Mouse (Mus musculus) liver (tissue): ENCODE results near the gene Hus1b.

ENCODE experiments used
- DNase-seq: peaks from one replicate; pipeline ENCODE4 v3.0.0-alpha.2; 2020; ENCODE audit warnings: mixed read lengths

Gene Hus1b

DNA sequence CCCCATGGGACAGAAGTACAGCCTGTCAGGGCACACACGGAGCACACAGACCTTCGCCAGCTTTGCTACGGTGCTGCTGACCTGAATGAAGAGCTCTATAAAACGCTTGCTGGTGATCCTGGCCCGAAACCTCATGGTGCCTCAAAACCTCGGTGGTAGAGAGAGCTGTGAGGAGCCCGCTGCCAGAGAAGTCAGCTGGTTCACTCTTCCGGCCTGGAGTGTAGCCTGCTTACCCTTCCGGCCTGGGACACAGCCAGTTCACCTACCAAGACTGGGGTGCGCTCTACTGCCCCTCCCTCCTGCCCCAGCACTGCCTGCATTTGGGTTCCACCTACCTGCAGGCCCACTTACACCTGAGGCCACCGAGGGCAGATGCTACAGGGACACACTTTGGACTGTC, at the start of gene Hus1b:
Gene Hus1b, minus strand, starts transcription at position 220 of the 400 bp plus-strand sequence.
- no peak for DNase-seq

DNA sequence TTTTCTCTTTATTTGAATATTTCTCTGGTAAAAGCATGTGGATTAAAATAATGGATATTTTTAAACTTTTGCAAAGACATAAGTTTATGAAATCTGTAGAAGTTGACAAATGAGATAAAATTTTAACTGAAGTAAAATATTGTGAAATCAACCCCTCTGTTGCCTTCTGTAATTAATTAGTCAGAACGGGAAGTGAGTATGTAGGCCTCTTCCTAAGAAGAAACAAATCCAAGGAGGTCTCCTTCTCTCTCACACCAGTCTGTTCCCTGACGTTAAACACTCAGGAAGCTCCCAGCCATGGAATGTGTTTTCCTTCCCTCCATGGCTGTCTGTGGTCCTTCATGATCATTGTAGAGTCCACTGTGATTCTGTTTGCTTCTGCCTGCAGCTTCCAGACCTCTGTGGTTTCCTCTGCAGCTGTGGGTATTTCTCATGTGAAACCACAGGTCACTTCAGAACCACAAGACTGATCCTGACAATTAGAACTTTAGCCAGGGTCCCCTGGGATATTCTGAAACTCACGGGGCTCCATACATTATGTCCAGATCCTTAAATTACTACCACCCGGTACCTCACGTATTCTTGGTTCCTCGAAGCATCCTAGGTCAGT, 46.8 kb upstream of the Hus1b start:
- no peak for DNase-seq

DNA sequence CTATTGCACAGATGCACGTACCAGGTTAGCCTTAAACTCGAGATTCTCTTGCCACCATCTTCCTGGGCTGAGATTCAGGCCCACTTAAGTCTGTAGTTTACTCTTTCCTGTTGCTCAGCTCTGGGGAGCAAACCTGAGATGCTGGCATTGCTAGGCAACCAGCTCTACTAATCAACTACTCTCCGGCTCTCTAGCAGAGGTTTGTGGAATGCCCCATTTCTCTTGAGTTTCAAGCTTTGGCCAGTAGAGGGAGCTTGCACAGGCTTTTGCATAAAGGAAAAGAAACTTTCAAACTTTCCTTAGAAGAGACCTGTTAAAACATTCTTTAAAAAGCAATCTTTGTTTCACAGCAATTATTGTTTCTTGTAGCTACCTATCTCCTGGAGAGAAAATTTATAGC, 46.3 kb upstream of the Hus1b start:
- DNase-seq = peak; percentile 36

DNA sequence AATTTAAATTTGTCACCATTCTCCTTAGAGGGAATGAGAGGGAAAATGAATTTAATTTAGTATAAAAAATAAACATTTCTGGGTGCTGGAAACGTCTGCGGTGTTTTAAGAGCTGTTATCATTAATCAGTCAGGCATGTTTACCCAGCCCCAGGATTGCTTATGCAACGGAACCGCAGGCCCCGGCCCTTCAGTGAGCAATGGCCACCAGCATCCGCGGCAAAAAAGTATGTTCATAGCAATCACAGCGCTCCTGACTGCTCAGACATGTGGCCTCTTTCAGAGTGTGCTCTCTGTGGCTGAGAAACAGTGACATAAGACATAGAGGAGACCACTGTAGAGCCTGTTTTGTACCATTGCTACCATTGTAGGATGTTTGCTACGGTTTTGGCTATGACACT, 42.7 kb upstream of the Hus1b start:
- no peak for DNase-seq

DNA sequence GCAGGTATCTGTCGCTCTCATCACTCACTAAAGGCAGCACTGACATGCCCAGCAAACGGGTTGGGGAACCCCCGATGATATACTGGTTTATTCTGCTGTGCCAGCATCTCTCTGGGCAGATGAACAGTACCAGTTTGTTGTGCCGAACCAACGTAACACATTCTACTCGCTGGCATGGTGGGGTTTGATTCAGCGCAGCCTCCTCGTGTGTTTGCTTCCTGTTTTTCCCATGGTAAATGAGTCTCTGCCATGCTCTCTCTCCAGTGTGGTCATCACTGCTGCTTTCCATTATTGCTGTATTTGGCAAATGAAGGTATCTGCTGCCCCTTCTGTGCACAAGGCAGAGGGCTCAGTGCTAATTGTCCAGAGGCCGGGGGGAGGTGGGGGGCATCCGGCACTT, 42.2 kb upstream of the Hus1b start:
- DNase-seq = no peak

DNA sequence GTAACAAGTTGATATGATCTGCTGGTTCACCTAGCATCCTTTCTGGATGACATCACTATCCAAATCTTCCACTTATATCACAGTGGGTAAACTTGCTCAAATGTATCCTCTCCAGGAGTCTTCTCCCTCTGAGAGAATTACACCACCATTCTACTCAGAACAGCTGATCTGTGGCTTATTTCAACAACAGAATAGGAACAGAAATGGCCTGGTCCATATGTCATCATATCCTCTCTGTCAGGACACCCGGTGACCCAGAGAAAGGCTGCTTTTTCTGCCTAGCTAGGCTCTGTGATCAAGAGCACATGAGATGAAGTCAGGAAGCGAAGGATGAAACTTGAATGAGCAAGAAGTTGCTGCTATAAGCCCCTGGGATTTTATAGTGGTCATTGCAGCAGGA, 40.1 kb upstream of the Hus1b start:
- DNase-seq = no peak

DNA sequence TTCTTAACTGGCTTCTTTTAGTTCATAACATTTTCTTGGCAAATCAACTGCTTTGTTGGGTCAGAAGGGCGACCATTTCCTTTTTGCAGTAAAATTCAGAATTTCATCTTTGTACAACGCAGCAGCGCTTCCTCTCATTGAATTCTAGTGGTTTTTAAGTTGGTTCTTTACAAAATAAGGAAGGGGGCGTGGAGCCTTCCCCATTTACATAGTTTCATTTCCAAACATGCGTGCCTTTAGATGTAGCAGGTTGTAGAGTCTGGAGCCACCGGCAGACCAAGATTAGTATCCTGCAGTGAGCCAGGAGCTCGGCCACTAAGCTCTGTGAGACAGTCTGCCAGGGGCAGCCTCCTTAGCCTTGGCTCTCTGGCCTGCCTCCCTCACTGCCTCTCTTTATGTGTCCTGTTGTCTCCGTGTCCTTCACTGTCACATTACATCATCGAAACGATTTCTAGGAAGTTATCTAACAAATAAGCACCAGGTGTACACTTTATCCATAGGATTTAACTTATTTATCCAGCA, 39.4 kb upstream of the Hus1b start:
- DNase-seq = no peak

DNA sequence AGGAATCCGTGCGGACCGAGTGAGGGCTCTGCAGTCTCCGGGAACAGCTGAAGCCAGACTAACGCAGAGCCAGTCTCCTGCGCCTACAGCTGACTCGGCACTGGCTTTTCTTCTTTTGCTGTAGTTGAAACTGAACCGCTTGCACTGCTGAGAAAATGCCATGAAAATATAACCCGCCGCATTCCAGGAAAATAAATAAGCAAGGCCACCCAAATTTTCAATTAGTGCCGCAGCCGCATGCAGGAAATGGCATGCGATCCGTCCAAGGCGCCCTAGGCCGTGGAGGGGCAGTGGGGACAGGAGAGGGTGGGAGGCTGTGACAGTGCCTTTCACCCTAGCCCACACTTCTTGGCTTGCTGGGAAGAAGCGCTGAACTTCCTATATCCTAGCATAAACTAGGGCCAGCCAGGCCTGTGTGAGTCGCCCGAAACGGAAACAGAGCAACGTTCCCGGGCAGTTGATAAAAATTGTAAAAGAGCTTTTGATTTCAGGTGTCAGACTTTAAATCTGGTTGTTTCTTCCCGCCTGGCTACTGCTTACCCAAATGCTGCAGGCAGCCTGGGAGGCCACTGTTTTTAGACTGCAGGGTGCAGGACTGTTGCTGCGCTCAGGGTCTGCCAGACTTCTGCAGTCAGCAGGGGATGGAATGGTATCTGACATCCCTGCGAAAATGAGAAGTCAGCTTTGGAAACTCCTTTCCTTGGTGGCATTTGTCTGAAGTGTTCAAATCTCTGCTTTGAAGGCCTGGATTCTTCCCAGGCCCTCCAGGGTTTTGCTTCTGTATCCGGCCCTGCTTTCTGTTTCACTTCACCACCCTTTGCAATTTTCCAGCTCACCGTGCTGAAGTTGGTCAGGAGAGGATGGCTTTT, 38.3 kb upstream of the Hus1b start:
- peak; percentile 37 for DNase-seq

DNA sequence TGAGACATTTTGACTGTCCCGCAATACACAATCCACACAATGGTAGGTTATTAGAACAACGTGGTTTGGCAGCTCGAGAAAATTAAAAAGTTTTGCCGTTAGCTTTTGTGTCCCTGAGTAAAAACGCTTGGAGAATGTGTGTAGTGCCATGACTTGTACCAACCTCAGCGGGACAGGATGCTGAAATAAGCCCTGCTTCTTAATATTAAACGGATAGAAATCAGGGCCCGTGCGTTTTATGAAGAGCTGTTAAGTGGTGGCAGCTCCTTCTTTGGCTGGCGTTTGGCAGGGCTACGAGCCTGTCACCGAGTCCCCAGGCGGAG, 37.7 kb upstream of the Hus1b start:
- no peak for DNase-seq

DNA sequence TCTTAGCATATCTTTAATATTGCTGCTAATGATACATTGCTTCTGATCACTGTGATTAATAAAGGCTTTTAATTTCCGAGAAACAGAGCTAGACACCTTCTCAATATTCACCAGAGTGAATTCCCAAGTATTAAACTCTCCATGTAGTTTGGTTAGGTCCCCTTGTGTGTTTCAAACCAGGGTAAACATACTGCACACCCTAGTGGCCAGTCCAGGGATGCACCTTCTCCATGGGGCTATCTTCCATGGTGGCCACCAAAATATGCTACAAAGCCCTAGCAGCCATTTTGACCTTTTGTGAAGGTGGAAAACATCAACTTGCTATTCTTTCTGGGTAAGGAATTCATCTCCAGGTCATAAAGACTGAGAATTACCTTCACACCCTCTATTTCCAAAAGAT, 34.1 kb upstream of the Hus1b start:
- peak; percentile 58 for DNase-seq

DNA sequence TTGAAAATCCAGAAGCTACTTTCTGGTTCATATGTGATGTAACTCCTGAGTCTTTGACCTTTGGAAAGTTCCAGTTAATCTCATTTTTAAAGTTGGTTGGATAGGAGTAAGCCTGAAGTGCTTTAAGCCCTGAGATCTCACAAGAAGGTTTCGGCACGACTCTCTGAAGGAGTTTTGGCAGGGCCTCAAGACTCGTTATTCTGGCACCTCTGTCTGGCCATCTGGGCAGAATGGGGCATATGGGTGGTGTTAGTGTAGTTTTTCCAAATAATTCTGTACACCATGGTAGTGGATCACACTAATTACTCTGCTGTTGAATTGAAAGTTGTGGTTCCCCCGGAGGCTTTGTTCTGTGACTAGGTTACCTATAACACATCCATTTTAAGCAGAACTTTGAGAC, 30.7 kb upstream of the Hus1b start:
- no peak for DNase-seq

DNA sequence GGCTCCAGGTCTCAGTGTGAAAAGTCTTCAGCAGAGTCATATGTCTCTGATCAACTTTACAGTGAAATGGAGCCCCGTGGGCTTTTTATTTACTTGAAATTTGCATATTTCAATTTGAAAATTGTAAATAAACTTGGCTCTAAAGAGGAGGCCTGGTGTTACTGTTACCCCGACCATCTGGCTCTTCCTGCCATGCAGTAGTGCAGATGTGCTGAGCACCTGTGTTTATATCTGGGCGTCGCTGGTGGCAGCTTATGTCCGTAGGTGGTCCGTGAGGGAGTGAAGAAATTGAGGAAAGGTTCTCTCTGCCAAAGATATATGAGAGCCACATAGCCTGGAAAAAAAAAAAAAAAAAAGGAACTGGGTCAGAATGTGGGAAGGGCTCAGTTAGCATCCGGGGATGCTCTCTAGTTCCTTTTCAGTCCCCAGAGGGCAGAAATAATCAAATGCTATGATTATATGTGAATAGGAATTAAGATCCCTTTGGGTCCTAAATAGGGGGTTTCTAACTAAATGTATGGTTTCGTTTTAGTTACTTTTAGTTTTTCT, 29.1 kb upstream of the Hus1b start:
- no peak for DNase-seq

DNA sequence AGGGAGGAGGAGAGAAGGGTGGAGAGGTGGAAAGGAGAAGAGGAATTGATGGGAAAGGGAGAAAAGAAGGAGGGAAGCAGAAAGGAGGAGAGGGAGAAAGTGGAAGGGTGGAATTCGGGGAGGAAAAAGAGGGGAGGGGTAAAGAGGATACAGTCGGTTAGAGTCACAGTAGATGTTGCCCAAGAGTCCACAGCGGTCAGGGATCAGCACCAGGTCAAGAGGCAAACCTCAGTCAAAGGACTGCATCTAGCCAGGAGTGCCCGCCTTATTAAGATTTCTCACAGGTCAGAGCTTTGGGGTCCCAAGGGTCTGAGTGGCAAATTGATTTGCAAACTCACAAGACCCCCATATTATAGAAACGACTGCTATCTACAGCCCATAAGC, 26.7 kb upstream of the Hus1b start:
- DNase-seq = no peak

DNA sequence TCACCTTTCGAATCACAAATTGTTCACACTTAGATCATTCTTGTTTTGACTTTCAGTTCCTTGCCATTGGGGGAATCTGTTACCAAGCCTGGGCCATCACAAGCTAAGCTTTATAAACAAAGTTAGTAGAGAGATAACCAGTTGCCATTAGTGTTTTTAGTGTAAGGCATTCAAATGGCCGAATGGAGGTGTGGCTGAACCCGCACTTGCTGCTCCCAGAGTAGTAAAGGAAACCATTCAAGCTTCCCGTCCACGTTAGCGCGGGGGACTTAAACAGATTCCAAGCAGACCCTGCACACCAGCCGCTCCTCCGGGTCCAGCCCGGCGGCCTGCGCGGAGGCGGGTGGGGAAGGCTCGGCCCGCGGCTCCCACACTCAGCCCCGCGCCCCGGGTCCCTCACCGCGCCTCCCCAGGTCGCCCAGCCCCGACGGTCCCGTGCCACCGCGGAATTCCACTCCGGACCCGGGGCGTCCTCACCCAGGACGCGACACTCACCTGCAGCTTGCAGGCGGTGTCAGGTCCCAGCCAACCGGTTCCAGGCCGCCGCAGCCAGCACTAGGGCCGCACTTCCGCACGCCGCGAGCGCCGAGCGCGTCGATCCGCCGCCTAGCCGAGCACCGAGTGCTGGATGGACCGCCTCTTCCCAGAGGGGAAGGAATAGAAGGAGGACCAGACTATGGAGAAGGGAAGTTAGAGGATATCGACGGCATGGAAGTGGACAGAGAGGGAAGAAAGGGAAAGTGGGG, 26.1 kb upstream of the Hus1b start, which contains the start of the genes Exoc2 and Gm5447:
Gene Exoc2, minus strand, starts transcription at position 593 of the 746 bp plus-strand sequence.
Gene Gm5447, plus strand, starts transcription at position 704 of the 746 bp plus-strand sequence.
- peak; percentile 85 for DNase-seq

DNA sequence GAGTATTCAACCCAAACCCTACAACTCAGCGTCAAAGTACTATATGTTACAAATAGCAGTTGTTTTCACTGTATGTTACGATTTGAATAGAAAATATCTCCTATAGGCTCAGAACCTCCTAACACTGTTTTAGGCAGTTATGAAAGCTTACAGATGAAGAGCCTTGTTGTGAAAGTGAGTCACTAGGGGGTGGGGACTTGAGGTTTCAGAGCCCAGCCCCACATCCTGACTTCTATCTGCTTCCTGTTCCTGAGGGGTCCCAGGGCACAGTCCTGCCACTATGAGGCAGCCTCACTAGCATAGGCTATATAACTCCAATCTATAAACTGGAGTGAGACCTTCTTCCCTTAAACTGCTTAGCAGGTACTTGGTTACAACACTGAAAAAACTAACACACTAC, 24.5 kb upstream of the Hus1b start:
- peak; percentile 33 for DNase-seq

DNA sequence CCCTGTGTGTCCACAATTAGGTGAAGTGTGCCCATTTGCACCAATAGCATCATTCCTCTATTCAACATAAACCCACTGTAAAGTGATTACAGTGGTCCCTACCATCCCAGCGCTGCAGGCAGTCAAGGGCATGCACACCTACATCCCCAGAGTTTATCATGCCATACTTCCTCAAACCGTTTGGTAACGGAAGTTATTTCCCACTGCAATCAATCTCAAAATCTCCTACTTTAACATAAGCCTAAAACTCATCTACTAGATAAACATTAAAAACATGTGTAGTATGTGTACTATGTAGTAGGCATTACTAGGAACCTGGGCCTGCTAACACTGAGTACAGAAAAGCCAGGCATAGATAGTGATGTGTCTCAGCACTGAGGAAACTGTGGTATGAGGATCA, 23.5 kb upstream of the Hus1b start:
- no peak for DNase-seq

DNA sequence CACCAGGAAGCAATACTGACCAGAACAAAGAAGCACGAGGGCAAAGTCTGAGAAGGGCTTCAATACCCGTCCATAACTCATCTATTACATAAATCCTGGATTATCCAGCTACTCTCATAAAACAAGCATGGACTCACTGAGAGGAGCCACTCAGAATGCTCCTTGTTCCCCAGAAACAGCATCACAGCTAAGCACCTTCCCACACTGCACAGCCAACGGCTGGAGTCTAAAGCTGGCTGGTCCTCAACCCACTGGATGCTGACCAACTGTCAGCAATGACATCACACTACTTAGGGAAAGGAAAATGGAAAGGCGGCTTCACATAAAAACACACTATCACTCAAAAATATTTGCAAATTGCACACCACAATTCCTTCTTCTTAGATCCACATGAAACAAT, 20.8 kb upstream of the Hus1b start:
- DNase-seq = no peak

DNA sequence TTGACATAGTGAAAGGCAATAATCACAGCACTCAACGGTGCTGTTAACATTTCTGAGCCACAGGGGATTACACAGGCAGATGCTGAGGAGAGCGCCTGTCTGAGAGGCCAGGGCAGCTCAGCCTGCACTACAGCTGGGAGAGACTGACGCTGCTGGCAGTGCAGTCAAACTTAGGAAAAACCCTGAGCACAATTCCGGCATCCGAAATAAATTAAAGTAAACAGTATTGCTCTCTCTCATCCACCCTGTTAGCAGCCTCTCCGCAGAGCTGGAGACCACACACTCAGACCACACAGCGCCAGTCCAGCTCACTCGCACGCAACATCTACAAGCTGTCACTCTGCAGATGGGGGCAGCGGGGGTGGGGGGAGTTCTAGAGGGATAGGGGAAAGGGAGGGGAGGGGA, 18.9 kb upstream of the Hus1b start:
- no peak for DNase-seq

DNA sequence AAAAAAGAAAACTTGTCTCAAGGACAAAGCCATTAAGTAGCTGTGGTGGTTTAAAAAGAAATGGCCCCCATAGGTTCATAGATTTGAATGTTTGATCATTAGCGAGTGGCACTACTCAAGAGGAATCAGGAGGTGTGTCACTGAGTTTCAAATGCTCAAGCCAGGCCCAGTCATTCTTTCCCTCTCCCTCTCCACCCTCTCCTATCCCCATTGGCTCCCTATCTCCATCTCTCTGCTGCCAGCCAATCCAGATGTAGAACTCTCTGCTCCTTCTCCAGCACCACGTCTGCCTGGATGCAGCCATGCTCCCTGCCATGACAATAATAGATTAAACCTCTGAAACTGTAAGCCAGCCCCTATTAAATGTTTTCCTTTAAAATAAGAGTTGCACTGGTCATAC, 14.4 kb upstream of the Hus1b start:
- DNase-seq = peak; percentile 49

DNA sequence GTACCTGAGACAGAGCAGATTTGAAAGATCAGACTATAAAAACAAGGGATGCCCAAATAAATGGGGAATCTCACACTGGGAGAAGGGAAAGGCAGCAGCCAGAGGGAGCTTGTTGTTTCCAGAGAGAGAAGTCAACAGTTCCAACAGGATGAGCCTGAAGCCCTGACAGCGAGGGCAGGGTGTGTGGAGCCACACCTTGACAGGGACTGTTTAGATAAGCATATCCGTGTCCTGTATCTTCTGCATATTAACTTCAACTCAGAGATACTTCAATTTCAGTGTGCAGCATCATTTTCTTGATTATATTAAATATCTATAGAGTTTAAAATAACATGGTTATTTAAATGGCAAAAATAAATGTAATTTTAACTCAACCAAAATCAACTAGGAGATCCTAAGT, 13.2 kb upstream of the Hus1b start:
- DNase-seq = peak; percentile 80

DNA sequence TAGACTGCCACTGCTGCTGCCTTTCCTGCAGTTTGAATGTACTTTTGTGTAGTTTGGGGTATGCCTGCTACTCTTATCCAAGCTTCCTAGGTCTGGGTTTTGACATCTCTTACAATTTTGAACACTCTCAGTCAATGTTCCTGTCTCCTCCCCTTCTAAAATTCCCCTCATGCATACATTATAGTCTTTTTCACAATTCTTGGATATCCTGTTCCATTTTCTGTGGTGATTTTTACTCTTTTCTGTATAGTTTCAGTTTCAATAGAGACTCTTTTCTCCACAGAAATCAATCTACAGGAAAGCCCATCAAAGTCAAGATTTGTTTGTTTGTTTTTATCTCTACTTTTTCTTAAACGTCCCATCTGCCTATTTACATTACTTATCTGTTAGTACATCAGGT, 6.0 kb upstream of the Hus1b start:
- DNase-seq = no peak

DNA sequence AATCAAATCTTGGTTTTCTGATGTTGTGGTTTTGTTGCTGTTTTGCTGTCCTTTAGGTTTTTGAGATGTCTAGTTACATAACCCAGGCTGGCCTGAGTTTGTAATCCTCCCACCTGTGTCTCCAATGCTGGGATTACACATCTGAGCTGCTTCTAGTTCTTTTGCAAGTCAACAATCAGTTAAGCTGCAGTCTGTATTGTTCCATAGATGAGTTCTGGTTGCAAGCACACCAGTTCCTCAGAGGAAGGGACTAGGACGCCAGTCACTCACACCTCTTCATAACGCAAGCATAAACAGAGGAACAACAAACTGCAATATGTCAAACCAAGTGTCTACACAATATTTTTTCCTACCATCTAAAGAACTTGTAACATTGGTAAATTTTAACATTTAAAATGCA, 4.5 kb upstream of the Hus1b start:
- no peak for DNase-seq

DNA sequence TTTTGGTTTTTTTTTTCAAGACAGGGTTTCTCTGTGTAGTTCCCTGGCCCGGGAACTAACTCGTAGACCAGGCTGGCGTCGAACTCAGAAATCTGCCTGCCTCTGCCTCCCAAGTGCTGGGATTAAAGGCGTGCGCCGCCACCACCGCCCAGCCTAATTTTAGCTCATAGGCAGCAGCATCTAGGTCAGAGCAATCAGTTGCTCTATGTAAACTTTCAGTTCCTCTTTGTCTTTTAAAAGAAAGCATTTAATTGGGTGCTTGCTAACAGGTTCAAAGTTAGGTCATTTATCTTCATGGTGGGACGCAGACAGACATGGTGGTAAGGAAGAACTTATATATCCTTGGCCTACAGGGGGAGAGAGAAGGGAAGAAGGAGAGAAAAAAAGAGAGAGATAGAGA, 1.6 kb upstream of the Hus1b start:
- DNase-seq = no peak
